Mouse (Mus musculus) layer of hippocampus, adult 2 months (tissue): Measurements from ENCODE around the gene Eps8. TPM values are rescaled to one million over a fixed set of nuclear protein-coding genes. Genes with fewer than 3 reads are reported as not detected.

Experiments
- DNase-seq, 2 experiments: peaks; one replicate each; pipeline ENCODE4 v3.0.0; 2022; ENCODE audit warnings: low spot score in 2 of 2
- H3K27ac ChIP-seq: fragments of 200-600 bp; 2 replicates; pipeline ENCODE4 v1.8.1; 2022
- H3K4me3 ChIP-seq: fragments of 200-600 bp; 2 replicates; pipeline ENCODE4 v1.8.1; 2022; ENCODE audit warnings: mild to moderate bottlenecking
- CTCF ChIP-seq: fragments of 200-600 bp; conservative IDR thresholded peaks from 2 replicates; pipeline ENCODE4 v1.8.1; 2022; ENCODE audit warnings: antibody characterized with exemption, mild to moderate bottlenecking, moderate library complexity
- total RNA-seq, 2 experiments: library from RNA; stranded (reverse); gene quantifications; 2 replicates each; pipeline ENCODE4 v1.2.3; 2021

Gene Eps8
- total RNA-seq, 2 experiments from 2014 or later = 42.3 to 44.9 TPM

DNA sequence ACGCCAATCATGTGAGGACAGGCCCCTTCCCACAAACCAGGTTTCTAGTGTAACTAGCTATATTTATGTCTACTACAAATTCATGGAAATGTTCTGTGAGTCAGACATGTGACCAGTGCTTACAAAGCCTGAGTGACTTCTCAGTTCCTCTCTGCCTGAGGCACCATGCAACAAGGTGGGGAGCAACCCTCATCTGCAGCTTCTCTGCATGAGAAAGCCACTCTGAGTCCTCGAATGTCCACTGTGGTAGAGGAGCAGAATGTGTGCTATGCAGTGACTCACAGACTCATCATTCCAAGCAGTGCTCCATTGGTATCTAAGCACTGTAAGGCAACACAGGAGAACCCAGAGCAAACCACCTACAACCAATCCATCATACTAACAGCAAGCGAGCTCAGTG lies 88.8 kb downstream of the Eps8 start:
- no peak for DNase-seq
- no peak for TF ChIP-seq CTCF
- no peak overlapping the region for H3K27ac ChIP-seq

GRCm38 (mm10) chr6:137565454-137565853 lies 89.2 kb downstream of the Eps8 start:
- no peak for DNase-seq

More for the DNA sequence above, 88.8 kb downstream of the Eps8 start:
- no peak overlapping the region for H3K4me3 ChIP-seq

GRCm38 (mm10) chr6:137560358-137560859 lies 94.3 kb downstream of the Eps8 start:
- Histone ChIP-seq H3K4me3 (no peak overlapping the region; the same call in 1 of the 2 replicates), H3K27ac (peak overlapping the region; percentile 68)
- DNase-seq = no peak
- TF ChIP-seq CTCF = no peak

More at GRCm38 (mm10) chr6:137565454-137565853, 89.2 kb downstream of the Eps8 start:
- Histone ChIP-seq H3K4me3 (no peak overlapping the region), H3K27ac (no peak overlapping the region)
- TF ChIP-seq CTCF = no peak

DNA sequence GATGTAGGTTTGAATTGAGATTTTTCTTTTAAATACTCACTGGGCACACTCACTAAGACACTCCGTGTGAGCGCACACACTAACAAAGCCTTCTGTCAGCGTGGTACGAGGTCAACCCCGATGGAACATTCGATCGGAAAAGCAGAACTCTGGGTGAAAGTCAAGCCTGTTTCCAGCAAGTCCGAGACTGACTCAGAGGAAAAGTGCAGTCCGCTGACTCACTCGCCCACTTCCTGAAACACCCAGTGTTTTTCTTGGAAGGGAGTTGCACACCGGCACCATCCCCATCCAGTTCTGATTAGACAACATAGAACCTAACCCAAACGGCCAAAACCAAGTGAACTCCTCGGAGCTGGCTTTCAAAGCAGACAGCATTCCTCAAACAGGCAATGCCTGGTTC lies 95.8 kb downstream of the Eps8 start:
- TF ChIP-seq CTCF = no peak

DNA sequence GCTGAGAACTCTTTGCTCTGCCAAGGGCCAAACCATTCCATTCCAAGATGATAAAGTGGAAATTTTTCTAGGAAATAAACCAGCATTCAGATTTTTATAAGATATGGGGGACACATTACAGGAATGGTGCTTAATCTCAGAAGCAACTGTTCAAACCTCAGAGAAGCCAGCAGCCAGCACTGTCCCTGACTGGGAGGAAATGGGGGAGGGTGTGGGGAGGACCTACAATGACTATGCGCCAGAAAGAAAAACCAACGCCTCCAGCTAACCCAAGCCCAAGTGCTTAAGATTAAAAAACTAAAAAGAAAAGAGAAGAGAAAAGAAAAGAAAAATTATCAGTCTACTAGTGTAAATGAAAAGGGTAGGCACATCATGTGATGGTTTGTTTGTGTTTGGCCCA lies 97.0 kb downstream of the Eps8 start:
- DNase-seq = no peak
- Histone ChIP-seq H3K27ac (no peak overlapping the region), H3K4me3 (no peak overlapping the region)
- TF ChIP-seq CTCF = no peak

More for the DNA sequence above, 95.8 kb downstream of the Eps8 start:
- no peak for DNase-seq
- H3K27ac ChIP-seq = peak overlapping the region; percentile 32; the same call in 1 of the 2 replicates
- H3K4me3 ChIP-seq = no peak overlapping the region

GRCm38 (mm10) chr6:137557159-137557558 lies 97.5 kb downstream of the Eps8 start:
- no peak for TF ChIP-seq CTCF
- H3K27ac ChIP-seq = no peak overlapping the region
- H3K4me3 ChIP-seq = no peak overlapping the region
- DNase-seq = no peak

- H3K27ac ChIP-seq = no peak overlapping the region
- DNase-seq = no peak
- no peak for TF ChIP-seq CTCF
- no peak overlapping the region for H3K4me3 ChIP-seq
These were observed 98.0 kb downstream of the Eps8 start for GRCm38 (mm10) chr6:137556636-137557035.

GRCm38 (mm10) chr6:137550181-137550580 lies 104.5 kb downstream of the Eps8 start:
- H3K4me3 ChIP-seq = no peak overlapping the region
- H3K27ac ChIP-seq = no peak overlapping the region
- TF ChIP-seq CTCF = no peak
- DNase-seq = no peak

DNA sequence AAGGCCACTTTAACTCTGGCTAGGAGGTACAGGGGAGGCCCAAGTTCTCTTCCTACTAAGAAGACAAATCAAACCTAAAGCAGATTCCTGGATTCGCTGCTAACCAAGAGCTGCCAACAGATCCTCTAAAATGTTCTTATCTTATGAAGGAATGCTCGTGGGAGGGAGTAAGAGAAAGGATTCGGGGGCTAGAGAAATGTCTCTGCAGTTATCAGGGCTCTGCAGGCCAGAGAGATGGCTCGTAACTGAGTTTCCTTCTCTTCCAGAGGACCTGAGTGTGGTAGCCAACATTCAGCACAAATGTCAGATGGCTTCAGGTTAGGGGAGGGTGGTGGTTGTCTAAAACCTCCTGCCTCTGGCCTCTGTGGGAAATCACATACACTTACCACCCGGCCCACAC lies 106.1 kb downstream of the Eps8 start:
- DNase-seq = no peak
- no peak for TF ChIP-seq CTCF
- no peak overlapping the region for H3K4me3 ChIP-seq
- no peak overlapping the region for H3K27ac ChIP-seq

- no peak for DNase-seq
- H3K4me3 ChIP-seq = no peak overlapping the region
- no peak overlapping the region for H3K27ac ChIP-seq
- TF ChIP-seq CTCF = no peak
These were observed 107.1 kb downstream of the Eps8 start for GRCm38 (mm10) chr6:137547555-137547954.

DNA sequence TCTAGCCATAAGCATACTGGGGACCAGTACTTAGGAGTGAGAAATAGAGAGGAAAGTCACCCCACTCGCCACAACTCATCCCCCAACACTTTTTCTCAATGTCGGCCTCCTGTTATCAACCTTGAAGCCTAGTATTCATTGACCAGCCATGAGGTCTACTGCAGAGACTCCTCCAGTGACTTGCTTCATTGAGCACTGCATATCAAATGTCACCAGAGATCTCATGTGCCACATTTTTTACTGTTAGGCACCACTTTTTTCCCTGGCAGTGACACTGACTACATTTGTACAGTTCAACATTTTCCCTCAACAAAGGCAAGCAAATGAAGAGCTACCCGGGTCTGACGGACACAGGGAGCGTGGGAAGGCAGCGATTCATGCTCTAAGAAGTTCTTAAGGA lies 108.6 kb downstream of the Eps8 start:
- no peak for TF ChIP-seq CTCF
- no peak for DNase-seq
- H3K27ac ChIP-seq = peak overlapping the region; percentile 72

GRCm38 (mm10) chr6:137545341-137545740 lies 109.3 kb downstream of the Eps8 start:
- H3K4me3 ChIP-seq = no peak overlapping the region
- TF ChIP-seq CTCF = no peak
- peak overlapping the region; percentile 72 for H3K27ac ChIP-seq
- DNase-seq = no peak

More for the DNA sequence above, 108.6 kb downstream of the Eps8 start:
- H3K4me3 ChIP-seq = no peak overlapping the region

- no peak overlapping the region for H3K4me3 ChIP-seq
- DNase-seq = peak in 1 of 2 experiments; percentile 24
- H3K27ac ChIP-seq = peak overlapping the region; percentile 68
- no peak for TF ChIP-seq CTCF
These were observed 112.2 kb downstream of the Eps8 start for GRCm38 (mm10) chr6:137542231-137543152.
